Mouse (Mus musculus): ENCODE results near the gene Usp49. TPM values are rescaled to one million over a fixed set of nuclear protein-coding genes. Genes with fewer than 3 reads are reported as not detected.

Gene Usp49
- total and polyA plus RNA-seq, 2 experiments from 2014 or later, result 4.7 to 18.9 TPM

- no peak overlapping the region for H3K4me3 ChIP-seq (ENCODE audit: low read depth, low read length)
- no peak overlapping the region for H3K27ac ChIP-seq (ENCODE audit: low read depth, low read length)
- ATAC-seq, result no peak
- H3K36me3 ChIP-seq (ENCODE audit: insufficient read depth), result no peaks in the 10 kb centered on the region
- H3K9me3 ChIP-seq (ENCODE audit: low read length), result no peaks in the 10 kb centered on the region
- WGBS, result 74% methylated on average over 14 of the region's 14 CpGs
- DNase-seq, result no peak
- H3K27me3 ChIP-seq (ENCODE audit: insufficient read depth, low read length), result peaks cover 14% of the 10 kb centered on the region
- 0 out of 2 replicates have a peak, but pooled peaks cover 3% of the 10 kb centered on the region for H3K4me1 ChIP-seq (ENCODE audit: insufficient read depth)
- no peak overlapping the region for H3K9ac ChIP-seq
- no peak for TF ChIP-seq CTCF (IDR thresholded peaks at IDR 0.05; ENCODE audit: low read depth)
- H3K4me2 ChIP-seq (ENCODE audit: low read depth), result no peak overlapping the region
These were observed 105.1 kb downstream of the Usp49 start for GRCm38 (mm10) chr17:47735553-47736100.

Other genes starting within 250 kb of the Usp49 start
- 0.15 and 0.33 TPM in 2 replicates for gene Guca1b, start 245.3 kb upstream of the Usp49 start, total RNA-seq (2014; rRNA removed)
- gene Guca1b, start 245.3 kb upstream of the Usp49 start, polyA plus RNA-seq (2015; fragmentation: Nextera tagmentation; extraction: Ambion mirVana), result 0.18 TPM in 1 of 2 replicates, not detected in the other
- 0.23 TPM in 1 of 2 replicates, not detected in the other for gene Guca1a, start 230.1 kb upstream of the Usp49 start, total RNA-seq (2014; rRNA removed)
- gene Guca1a, start 230.1 kb upstream of the Usp49 start, polyA plus RNA-seq (2015; fragmentation: Nextera tagmentation; extraction: Ambion mirVana), result 0.33 and 0.59 TPM in 2 replicates
- gene AI661453, start 194.1 kb upstream of the Usp49 start, total RNA-seq (2014; rRNA removed), result 0.05 and 0.08 TPM in 2 replicates
- 0.22 TPM in 1 of 2 replicates, not detected in the other for gene AI661453, start 194.1 kb upstream of the Usp49 start, polyA plus RNA-seq (2015; fragmentation: Nextera tagmentation; extraction: Ambion mirVana)
- gene 1700001C19Rik, start 193.3 kb upstream of the Usp49 start, total RNA-seq (2014; rRNA removed), result 0.14 and 0.31 TPM in 2 replicates
- gene 1700001C19Rik, start 193.3 kb upstream of the Usp49 start, polyA plus RNA-seq (2015; fragmentation: Nextera tagmentation; extraction: Ambion mirVana), result 0.33 and 0.35 TPM in 2 replicates
- gene Taf8, start 128.4 kb upstream of the Usp49 start, total RNA-seq (2014; rRNA removed), result 17.4 and 17.9 TPM in 2 replicates
- gene Taf8, start 128.4 kb upstream of the Usp49 start, polyA plus RNA-seq (2015; fragmentation: Nextera tagmentation; extraction: Ambion mirVana), result 8.8 and 10.8 TPM in 2 replicates
- 26.3 and 42.6 TPM in 2 replicates for gene Ccnd3, start 125.6 kb upstream of the Usp49 start, total RNA-seq (2014; rRNA removed)
- 54.0 and 59.6 TPM in 2 replicates for gene Ccnd3, start 125.6 kb upstream of the Usp49 start, polyA plus RNA-seq (2015; fragmentation: Nextera tagmentation; extraction: Ambion mirVana)
- 21.9 and 23.7 TPM in 2 replicates for gene Bysl, start 19.2 kb upstream of the Usp49 start, total RNA-seq (2014; rRNA removed)
- 32.0 and 35.4 TPM in 2 replicates for gene Bysl, start 19.2 kb upstream of the Usp49 start, polyA plus RNA-seq (2015; fragmentation: Nextera tagmentation; extraction: Ambion mirVana)
- gene Med20, start 19.1 kb upstream of the Usp49 start, total RNA-seq (2014; rRNA removed), result 31.5 and 37.0 TPM in 2 replicates
- gene Med20, start 19.1 kb upstream of the Usp49 start, polyA plus RNA-seq (2015; fragmentation: Nextera tagmentation; extraction: Ambion mirVana), result 27.9 and 30.2 TPM in 2 replicates
- gene Gm20517, start 19.1 kb upstream of the Usp49 start, total RNA-seq (2014; rRNA removed), result 4.7 and 10.6 TPM in 2 replicates
- gene Gm20517, start 19.1 kb upstream of the Usp49 start, polyA plus RNA-seq (2015; fragmentation: Nextera tagmentation; extraction: Ambion mirVana), result 1.4 and 2.1 TPM in 2 replicates
- gene Tomm6, start 57.7 kb downstream of the Usp49 start, total RNA-seq (2014; rRNA removed), result 67.0 and 73.9 TPM in 2 replicates
- gene Tomm6, start 57.7 kb downstream of the Usp49 start, polyA plus RNA-seq (2015; fragmentation: Nextera tagmentation; extraction: Ambion mirVana), result 329 and 353 TPM in 2 replicates
- 68.0 and 79.6 TPM in 2 replicates for gene Frs3, start 58.3 kb downstream of the Usp49 start, total RNA-seq (2014; rRNA removed)
- 33.6 and 43.6 TPM in 2 replicates for gene Frs3, start 58.3 kb downstream of the Usp49 start, polyA plus RNA-seq (2015; fragmentation: Nextera tagmentation; extraction: Ambion mirVana)
- gene Gm21981, start 63.8 kb downstream of the Usp49 start, total RNA-seq (2014; rRNA removed), result 4.9 and 5.2 TPM in 2 replicates
- 0.76 and 0.97 TPM in 2 replicates for gene Gm21981, start 63.8 kb downstream of the Usp49 start, polyA plus RNA-seq (2015; fragmentation: Nextera tagmentation; extraction: Ambion mirVana)
- 1.8 TPM in 1 of 2 replicates, not detected in the other for gene Prickle4, start 64.0 kb downstream of the Usp49 start, total RNA-seq (2014; rRNA removed)
- gene Prickle4, start 64.0 kb downstream of the Usp49 start, polyA plus RNA-seq (2015; fragmentation: Nextera tagmentation; extraction: Ambion mirVana), result 0.45 and 0.60 TPM in 2 replicates
- not detected in 2 replicates for gene Pgc, start 96.2 kb downstream of the Usp49 start, total RNA-seq (2014; rRNA removed)
- not detected in 2 replicates for gene Pgc, start 96.2 kb downstream of the Usp49 start, polyA plus RNA-seq (2015; fragmentation: Nextera tagmentation; extraction: Ambion mirVana)
- 4.1 and 5.5 TPM in 2 replicates for gene Tfeb, start 106.3 kb downstream of the Usp49 start, total RNA-seq (2014; rRNA removed)
- 3.3 and 4.6 TPM in 2 replicates for gene Tfeb, start 106.3 kb downstream of the Usp49 start, polyA plus RNA-seq (2015; fragmentation: Nextera tagmentation; extraction: Ambion mirVana)
- gene Mdfi, start 204.0 kb downstream of the Usp49 start, total RNA-seq (2014; rRNA removed), result 9.5 and 17.5 TPM in 2 replicates
- gene Mdfi, start 204.0 kb downstream of the Usp49 start, polyA plus RNA-seq (2015; fragmentation: Nextera tagmentation; extraction: Ambion mirVana), result 0.99 and 1.3 TPM in 2 replicates

Data from forebrain, postnatal 0 days (tissue).